Mouse (Mus musculus): ENCODE results near the gene Ank3.

Gene Ank3

DNA sequence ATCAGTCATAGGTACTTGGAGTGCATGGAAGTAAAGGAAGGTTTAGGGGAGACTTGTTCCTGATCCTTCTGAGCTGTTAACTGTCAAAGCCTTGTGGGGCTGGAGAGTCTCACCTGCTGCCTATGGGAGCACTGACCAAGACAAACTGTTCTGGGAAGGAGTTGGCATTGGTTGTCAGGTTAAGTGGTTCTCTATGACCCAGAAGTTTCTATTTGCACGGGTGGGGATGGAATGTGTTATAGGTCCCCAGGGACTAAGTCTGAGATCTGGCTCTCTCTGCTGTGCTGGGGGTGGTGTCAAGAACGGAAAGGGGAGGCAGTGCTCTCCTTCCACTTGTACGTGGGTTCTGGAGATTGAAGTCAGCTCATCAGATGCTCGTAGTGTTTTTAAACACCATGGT, 6.9 kb downstream of the Ank3 start:
- DNase-seq (ENCODE audit: low spot score in 2 of 2): no peak

DNA sequence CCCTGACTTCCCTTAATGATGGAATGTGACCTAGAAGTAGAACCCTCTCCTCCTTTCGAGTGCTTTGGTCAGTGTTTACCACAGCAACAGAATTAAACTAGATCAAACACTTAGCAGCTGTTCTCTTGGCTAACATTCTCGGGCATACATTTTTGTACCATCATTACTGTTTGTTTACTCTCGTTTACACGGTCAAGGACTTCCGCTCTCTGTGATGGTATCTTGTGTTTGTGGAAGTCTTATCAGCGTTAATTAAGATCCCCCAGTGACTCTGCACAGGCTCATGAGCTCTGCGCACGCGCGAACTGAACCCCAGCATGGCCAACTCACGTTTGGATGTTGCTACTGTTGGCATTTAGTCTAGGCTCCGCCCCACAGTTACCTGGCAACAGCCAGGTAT, 16.3 kb downstream of the Ank3 start:
- DNase-seq (ENCODE audit: low spot score in 2 of 2): no peak

DNA sequence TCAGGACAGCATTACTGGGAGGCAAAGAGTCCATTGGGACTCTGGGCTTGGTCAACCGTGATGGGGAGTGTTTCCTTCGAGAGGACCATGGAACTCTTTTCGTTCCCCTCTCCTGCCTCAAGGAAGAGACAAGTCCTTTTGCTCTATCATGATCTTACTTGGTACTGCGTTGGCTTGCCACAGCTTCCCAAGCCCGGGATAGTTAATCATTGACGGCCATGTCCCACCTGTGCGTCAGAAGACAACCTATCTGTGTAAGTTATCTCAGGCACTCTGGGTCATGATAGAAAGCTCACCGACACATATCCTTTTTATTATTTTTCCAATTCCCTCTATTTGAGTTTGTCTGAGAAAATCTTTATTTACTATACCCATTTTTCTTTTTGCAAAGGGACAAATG, 20.1 kb downstream of the Ank3 start:
- DNase-seq (ENCODE audit: low spot score in 2 of 2): no peak

DNA sequence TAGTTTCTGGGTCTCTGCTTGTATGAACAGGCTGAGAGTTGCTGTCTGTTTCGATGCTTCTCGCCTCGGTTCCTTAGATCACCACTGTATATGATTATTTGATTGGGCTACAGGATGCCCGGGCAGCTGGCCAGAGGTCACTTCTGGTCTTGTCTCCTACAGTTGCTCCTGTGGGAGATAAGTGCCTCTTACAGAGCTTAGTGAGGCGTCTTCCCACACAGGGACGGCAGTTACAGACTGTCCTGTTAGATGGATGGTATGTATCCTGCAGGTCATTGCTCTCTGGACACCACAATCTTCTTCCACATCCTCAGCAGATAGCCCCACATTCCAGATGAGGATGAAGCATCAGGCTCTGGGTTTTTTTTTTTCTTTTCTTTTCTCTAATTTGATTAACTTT, 21.7 kb downstream of the Ank3 start:
- DNase-seq (ENCODE audit: low spot score in 2 of 2): no peak

DNA sequence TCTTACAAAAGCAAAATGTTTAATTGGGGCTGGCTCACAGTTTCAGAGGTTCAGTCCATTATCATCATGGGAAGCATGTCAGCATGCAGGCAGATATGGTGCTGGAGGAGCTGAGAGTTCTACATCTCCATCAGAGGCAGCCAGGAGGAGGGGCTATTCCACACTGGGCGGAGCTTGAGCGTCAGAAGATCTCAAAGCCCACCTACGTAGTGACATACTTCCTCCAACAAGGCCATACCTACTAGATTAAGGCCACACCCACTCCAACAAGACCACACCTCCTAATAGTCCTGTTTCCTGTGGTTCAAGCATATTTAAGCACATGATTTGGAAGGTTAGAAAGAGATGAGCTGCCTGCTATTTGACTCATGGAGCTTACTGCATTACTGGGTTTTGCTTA, 25.5 kb downstream of the Ank3 start:
- no peak for DNase-seq (ENCODE audit: low spot score in 2 of 2)

DNA sequence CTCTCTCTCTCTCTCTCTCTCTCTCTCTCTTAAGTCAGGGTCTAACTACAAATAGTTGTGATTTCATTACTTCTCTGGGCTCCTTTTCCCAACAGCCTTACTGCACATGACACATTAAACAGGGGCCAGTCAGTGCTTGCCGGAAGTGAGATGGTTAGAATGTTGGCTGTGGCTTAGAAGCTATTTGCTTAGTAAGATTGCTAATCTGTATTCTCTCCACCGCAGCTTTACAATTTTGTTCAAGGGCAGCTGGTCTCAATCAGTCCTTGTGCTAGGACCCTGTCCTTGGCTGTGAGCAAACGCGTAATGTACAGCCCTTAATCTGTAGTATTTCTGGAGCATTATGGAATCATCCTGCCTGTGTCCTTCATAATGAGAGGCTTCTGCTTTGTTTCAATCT, 31.6 kb downstream of the Ank3 start:
- no peak for DNase-seq (ENCODE audit: low spot score in 2 of 2)

DNA sequence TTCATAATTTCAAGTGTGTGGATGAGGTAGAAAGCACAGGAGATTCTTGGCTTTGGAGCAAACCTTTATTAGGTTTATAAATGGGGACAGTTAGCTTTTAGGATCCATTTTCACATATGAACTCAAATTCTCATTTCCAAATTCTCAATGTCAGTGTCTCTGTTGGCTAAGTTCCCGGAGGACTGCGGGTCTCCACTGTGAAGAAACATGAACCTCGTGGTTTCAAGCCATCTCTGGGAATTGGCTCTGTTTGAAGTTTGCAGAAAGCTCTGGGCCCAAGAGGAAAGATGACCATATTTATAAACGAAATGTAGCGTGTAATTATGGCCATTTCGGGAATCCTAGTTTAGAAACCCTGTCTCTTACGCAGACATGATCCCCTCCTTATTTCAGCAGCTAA, 32.5 kb downstream of the Ank3 start:
- DNase-seq (ENCODE audit: low spot score in 2 of 2): no peak

DNA sequence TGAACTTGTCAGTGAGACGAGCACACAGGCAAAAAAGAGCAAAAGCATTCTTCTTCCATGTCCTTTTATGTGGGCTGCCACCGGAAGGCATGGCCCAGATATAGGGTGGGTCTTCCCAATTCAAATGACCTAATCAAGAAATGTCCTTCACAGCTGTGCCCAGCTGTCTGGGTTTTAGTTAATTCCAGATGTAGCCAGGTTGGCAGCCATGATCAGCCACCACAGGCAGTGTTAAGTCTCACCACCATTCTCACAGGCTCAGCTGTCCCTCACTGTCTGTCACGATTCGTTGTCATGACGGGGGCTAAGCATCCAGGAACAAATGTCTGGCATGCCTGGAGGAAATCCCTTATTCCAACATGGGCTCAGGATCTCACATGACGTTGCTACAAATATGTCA, 36.6 kb downstream of the Ank3 start:
- DNase-seq (ENCODE audit: low spot score in 2 of 2): no peak

DNA sequence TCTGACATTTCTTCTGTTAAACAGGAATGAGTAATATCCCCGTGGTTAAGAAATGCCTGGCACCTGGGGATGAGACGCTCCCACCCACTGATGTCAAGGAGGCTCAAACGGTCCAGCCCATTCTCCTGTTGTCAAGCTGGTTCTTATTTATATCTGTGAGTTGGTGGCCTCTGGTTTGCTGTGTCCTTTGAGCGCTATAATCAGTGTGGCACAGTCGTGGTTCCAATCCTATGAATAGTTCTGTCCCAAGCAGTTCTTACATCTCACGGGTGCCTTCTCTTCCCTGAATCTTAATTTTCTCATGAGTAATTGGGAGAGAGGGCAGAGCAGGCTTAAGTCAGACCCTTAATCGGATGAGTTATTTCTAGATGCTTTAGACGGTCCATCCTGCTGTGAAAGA, 40.9 kb downstream of the Ank3 start:
- no peak for DNase-seq (ENCODE audit: low spot score in 2 of 2)

DNA sequence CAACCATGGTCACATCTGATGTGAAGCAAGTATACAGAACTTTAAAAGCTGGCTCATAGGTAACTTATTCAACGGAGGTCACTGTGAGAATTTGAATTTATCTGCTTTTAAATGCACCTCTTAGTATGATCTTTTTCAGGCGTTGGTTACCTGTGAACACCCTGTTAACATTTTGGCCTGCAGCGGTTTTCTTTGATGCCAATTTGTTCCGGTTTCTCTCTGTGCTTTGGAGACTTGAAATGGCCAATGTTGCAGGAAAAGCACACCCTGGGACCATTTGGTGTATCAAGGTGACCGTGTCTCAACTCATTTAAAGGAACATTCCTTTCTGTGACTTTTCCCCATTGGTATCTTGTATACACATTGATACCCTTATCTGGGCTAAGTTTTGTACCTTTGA, 46.0 kb downstream of the Ank3 start:
- DNase-seq (ENCODE audit: low spot score in 2 of 2): no peak

DNA sequence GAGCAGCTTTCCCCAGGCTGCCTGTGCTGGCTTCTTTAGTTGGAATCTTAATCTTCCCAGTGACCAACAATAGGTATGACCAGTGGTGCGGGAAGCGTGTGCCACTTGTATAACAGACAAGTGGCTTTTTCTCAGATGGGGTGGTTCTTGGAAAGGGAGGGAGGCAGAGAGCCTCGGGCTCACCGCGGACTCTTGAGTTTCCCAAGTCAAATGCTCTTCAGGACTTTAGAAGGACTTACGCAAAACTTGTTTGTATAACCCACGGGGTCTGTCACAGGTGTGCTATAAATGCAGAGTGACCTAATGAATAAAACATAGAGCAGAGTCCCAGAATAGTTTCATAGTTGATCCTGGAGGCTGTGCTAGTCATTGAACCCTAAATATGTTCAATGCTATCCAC, 47.4 kb downstream of the Ank3 start:
- no peak for DNase-seq (ENCODE audit: low spot score in 2 of 2)

DNA sequence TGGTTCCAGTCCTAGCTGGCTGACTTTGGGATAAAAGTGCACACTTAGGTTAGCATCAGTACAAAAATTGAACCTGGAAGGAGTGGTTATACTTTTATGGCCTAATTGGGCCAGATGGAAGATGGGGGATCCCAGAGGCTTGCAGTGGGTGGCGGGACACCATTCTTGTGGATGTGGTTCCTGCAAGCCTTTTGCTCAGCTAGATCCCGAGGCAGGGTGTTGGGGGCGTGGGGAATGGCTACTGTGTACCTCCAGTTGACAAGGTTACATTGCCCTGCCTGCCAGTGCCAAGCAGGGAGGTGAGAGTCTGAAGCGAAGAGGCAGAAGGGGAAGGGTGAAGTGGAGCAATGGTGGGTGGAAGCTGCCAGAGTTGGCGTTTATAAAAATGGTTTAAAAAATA, 48.0 kb downstream of the Ank3 start:
- DNase-seq (ENCODE audit: low spot score in 2 of 2): no peak

DNA sequence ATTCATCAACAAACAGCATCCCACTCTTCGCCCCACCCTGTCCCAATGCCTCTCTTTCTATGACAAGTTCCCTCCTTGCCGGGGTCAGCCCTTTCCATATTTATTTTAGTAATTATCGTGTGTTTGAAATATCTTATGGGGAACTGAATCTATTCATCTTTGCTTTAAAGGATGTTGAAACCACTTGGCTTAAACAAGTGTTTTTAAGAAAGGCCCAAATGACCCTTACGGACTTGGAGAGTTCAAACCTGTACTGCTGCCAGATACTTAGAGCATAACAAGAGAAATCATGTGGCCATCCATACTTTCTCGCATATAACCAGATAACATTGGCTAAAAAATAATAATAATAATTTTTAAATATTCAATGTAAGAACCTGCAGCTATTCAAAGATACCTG, 48.7 kb downstream of the Ank3 start:
- no peak for DNase-seq (ENCODE audit: low spot score in 2 of 2)

DNA sequence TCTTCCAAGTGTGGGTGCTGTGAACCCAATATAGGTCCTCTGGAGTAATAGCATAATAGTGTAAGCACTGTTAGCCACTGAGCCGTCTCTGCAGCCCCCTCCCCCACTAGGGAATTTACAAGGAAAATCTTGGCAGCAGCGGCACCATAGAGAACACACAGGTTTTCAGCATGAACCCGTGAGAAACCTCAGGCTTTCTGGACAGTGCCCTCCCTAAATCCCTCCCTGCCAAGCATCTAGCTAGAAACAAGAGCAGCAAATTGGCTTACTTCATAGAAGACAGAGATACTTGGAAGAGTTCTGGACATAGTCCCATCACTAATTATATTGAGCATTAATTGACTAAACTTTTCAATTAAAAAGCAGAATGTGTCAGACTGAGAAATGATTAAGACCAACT, 49.6 kb downstream of the Ank3 start:
- no peak for DNase-seq (ENCODE audit: low spot score in 2 of 2)

DNA sequence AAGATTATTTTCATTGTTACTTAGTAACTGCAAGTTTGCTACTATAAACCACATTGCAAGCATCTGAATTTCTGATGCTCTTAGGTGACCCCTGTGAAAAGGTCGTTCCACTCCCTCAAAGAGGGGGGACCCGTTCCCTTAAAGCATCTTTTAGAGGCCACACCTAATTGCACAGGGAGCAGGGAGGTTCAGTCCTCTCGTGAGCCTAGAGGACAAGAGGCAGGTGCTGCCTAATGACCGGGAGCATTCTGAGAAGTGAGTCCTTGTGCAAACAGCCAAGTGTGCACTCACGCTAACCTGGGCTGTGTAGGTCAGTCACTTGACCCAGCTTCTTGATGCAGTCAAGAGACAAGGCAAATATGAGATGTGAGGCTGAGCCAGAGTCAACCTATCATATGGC, 52.4 kb downstream of the Ank3 start:
- DNase-seq (ENCODE audit: low spot score in 2 of 2): no peak

DNA sequence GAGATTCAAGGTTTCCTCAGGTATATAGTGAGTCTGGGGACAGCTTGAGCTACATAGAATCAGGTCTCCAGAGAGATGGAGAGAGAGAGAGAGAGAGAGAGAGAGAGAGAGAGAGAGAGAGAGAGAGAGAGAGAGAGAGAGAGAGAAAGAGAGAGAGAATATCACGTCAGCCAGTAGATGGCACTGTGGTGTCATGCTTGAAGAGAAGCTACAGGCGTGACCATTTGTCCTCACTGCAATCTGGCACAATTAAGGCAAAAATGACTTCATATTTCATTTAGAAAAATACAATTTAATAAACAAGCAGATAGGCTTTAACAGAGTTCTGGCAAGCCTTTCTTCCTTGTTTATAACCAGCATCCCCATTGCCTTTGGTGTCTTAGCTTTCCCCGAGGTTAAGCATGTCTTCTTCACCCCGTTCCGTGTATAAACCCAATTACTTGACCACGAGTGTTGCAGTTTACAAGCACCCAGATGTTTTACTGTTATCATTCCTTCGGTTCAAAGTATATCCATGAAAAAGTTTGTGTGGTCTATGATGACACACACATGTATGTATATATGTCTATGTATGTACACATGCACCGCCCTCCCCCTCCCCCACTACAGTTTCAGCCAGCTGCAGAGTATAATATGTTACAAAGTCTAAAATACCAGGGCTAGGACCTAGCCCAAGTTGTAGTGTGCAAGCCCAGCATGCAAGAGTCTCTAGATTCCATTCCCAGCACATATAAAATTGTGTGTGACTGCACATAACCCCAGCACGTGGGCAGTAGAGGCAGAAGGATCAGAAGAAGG, 53.8 kb downstream of the Ank3 start:
- DNase-seq (ENCODE audit: low spot score in 2 of 2): peak in 1 of 2 experiments; percentile 19

DNA sequence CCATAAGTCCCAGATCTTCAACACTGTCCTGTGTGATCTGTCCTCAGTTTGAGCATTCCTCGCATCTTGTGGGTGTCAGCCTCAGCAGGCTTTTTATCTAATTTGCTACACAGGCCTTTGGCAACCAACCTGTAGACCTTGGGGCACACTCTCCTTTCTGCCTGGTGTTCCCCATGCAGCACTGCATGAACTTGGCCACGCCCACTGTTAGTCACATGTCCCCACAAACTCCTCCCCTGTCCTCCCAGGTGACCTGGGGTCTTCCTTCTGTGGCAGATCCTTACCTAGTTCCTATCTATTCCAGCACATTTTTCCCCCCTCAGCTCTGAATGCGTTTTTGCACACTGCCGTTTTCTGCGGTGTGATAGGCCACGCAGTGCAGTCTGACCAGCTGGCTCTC, 55.0 kb downstream of the Ank3 start:
- DNase-seq (ENCODE audit: low spot score in 2 of 2): no peak

DNA sequence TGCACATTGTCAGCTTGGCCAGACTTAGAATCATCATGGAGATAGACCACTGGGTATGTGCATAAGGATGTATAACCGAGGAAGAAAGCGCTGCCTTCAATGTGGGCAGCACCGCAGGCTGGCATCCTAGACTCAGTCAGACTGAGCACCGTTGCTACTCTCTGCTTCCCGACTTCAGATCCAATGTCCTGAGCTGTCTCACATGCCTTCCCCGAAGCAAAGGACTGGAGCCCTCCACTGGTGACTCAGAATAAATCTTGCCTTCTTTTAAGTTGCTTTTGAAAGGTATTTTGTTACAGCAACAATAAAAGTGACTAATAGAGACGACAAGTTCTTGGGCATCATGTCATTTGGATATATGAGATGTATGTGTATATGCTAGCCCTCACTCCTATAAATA, 55.9 kb downstream of the Ank3 start:
- no peak for DNase-seq (ENCODE audit: low spot score in 2 of 2)

DNA sequence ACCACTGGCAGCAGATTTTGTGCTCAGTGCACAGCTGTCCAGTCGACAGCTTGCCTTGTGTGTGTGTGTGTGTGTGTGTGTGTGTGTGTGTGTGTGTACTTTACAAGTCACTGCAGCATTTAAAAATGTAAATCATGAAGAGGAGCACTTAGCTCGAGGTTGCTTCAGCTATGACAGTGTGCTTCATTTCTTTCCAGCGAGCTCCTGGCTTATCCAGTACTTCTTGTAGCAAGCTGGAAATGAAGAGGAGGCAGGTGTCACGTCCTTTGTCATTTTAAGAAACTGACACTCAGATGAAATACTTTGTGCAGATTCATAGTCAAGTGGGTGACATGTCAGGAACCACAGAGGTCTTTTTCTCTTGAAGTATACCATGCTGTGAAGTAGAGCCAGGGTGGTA, 66.3 kb downstream of the Ank3 start:
- DNase-seq (ENCODE audit: low spot score in 2 of 2): no peak

DNA sequence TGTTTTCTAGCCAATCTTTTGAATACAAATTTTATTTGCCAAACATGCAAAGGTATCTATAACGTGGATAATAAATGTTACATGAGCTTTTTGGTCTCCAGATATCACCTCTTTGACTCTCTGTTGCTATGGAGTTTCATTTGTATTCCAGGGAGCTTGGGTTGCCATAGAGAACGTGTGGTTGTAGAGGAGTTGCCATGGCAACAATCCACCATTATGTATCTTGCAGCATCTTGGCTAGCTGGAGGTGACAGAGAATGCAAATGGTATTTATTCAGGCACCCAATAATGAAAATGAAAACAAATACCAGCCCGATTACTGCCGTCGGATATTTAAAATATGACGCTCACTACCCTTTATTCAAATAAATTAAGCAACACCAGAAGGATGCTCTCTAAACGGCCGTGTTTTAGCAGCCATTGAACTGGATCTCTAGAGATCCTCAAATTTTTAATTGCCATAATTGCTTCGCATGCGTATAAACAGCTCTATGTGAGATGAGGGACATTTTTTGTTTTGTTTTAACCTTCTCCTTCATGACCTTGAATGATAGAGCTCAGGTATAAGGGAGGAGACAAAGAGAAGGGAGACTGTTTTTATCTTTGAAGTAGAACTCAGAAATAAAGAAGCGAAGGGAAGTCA, 67.1 kb downstream of the Ank3 start:
- no peak for DNase-seq (ENCODE audit: low spot score in 2 of 2)

DNA sequence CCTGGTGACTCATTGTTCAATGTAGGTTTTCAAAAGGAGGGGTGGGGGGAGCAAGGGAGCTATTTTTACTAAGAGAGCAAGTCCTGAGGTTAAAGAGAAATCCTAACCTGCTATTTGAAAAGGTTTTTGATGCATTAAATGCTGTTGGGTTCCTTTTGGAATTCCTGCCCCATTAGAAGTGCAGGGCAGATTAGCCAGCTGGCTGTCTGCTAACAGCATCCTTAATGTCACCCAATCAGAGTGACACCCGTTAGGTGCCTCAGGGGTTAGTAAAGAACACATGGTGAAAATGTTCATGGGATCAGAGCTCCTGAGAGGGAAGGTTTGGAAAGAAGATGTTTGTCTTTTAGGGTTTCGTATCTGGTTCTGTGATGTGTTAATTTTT, 67.6 kb downstream of the Ank3 start:
- DNase-seq (ENCODE audit: low spot score in 2 of 2): no peak

DNA sequence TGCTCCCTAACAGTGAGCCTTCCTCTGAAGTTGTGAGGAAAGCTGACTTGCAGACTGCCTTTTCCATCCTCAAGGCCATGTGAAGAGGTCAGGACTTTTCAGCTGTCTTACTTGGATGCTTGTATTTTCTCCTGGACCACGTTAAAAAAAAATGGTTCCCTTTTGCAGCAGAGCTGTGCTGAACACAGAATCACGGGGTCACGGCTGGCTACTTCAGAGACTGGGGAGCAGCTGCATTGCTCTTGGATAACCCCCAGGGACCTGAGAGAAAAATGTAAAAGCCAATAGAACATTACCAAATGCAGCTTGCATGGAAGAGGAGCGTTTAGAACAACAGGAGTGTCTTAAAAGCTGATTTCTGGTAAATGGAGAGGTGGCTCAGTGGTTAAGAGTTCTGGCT, 68.0 kb downstream of the Ank3 start:
- no peak for DNase-seq (ENCODE audit: low spot score in 2 of 2)

DNA sequence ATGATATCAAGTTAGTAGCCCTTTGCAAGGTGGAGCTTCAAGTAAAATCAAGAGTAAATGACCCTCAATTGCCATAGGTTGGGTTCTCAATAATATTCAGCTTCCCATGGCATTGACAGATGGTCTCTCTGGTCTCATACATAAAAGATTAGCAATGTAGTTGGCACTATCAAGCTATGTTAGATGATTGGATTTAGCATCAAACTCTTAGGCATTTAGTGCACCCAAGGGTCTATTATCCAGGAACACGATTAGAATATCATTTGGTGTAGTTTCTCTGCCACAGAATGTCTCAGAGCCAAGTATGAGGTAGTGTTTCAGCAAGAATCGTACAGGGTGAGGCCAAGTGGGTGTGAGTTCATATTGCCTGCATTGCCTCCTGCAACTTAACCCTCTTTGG, 68.6 kb downstream of the Ank3 start:
- DNase-seq (ENCODE audit: low spot score in 2 of 2): no peak

DNA sequence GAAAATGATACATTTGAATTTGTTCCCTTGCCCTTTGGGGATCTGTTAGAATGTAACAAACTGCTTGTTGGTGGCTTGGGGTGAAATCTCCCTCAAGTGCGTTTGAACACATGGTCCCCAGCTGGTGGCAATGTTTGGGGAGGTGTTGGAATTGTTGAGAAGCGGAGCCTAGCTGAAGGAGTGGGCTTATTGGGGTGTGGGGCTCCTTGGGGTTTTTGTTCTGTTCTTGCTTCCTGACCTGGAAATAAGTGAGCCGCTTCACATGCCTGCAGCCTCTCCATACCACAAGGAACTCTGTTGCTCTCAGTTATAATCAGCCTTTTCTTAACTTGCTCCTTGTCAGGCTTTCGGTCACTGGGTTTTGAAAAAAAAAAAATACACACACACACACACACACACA, 73.3 kb downstream of the Ank3 start:
- no peak for DNase-seq (ENCODE audit: low spot score in 2 of 2)
